Mouse (Mus musculus) neural tube, embryonic 12.5 days (tissue): ENCODE measurements around the gene Amhr2. TPM values are rescaled to one million over a fixed set of nuclear protein-coding genes. Genes with fewer than 3 reads are reported as not detected.

ENCODE experiments used
- ATAC-seq: fragments of 200-750 bp; cut with Nextera tagmentation; 2 replicates; pipeline ENCODE4 v1.8.0; 2017; ENCODE audit warnings: low read depth, mild to moderate bottlenecking, moderate TSS enrichment, moderate library complexity; ENCODE audit not compliant: low FRiP score
- H3K27ac ChIP-seq: fragments of 300-500 bp; sonication (generic); 2 replicates; pipeline ENCODE4 v1.5.1; 2016
- H3K27me3 ChIP-seq: fragments of 300-500 bp; sonication (generic); replicated peaks from 2 replicates; pipeline ENCODE4 v1.6.1; 2016; ENCODE audit warnings: mild to moderate bottlenecking
- H3K36me3 ChIP-seq: fragments of 300-500 bp; sonication (generic); 2 replicates; pipeline ENCODE4 v1.6.1; 2016; ENCODE audit warnings: mild to moderate bottlenecking
- H3K4me1 ChIP-seq: fragments of 300-500 bp; sonication (generic); 2 replicates; pipeline ENCODE4 v1.6.1; 2016
- H3K4me2 ChIP-seq: fragments of 300-500 bp; sonication (generic); replicated peaks from 2 replicates; pipeline ENCODE4 v1.6.1; 2016; ENCODE audit warnings: mild to moderate bottlenecking
- H3K4me3 ChIP-seq: fragments of 300-500 bp; sonication (generic); 2 replicates; pipeline ENCODE4 v1.5.1; 2016
- H3K9ac ChIP-seq: fragments of 300-500 bp; sonication (generic); 2 replicates; pipeline ENCODE4 v1.6.1; 2016; ENCODE audit warnings: mild to moderate bottlenecking
- H3K9me3 ChIP-seq: fragments of 300-500 bp; sonication (generic); 2 replicates; pipeline ENCODE4 v1.6.1; 2016; ENCODE audit warnings: mild to moderate bottlenecking
- WGBS: fragments of 180-500 bp; shearing (Covaris S2); methylation state at CpG from one replicate; pipeline ENCODE4 v1.1.7; 2016; 5-methylcytosine and 5-hydroxymethylcytosine counted together
- polyA plus RNA-seq: library from polyadenylated mRNA; unstranded; fragments of >200 nt; fragmentation: Nextera tagmentation; extraction: Ambion mirVana; gene quantifications from 2 replicates; pipeline ENCODE4 v1.2.1, GENCODE M21; 2016

Amhr2 gene
- polyA plus RNA-seq, 1 experiment from 2014 or later: 0.23 TPM

GRCm38 (mm10) chr15:102407681-102408557 lies 37.2 kb upstream of the Amhr2 start:
- H3K9ac ChIP-seq: no peak overlapping the region
- peaks cover 38% of the 10 kb centered on the region for H3K4me1 ChIP-seq
- WGBS: 97% methylated on average over 10 of the region's 10 CpGs

DNA sequence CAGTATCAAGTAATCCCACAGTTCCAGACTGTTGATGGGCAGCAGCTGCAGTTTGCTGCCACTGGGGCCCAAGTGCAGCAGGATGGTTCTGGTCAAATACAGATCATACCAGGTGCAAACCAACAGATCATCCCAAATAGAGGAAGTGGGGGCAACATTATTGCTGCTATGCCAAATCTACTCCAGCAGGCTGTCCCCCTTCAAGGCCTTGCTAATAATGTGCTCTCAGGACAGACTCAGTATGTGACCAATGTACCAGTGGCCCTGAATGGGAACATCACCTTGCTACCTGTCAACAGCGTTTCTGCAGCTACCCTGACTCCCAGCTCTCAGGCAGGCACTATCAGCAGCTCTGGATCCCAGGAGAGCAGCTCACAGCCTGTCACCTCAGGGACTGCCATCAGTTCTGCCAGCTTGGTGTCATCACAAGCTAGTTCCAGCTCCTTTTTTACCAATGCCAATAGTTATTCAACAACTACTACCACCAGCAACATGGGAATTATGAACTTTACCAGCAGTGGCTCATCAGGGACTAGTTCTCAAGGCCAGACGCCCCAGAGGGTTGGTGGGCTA lies 36.5 kb upstream of the Amhr2 start:
- H3K9me3 ChIP-seq: no peaks in the 10 kb centered on the region
- peaks cover 55% of the 10 kb centered on the region for H3K36me3 ChIP-seq
- no peak overlapping the region for H3K9ac ChIP-seq
- H3K27ac ChIP-seq: no peak overlapping the region
- 0 out of 2 replicates have a peak overlapping the region, but pooled peaks have one; percentile 20 for H3K4me2 ChIP-seq
- no peaks in the 10 kb centered on the region for H3K27me3 ChIP-seq
- WGBS: 90% methylated on average over 2 of the region's 2 CpGs
- ATAC-seq: no peak
- peaks cover 38% of the 10 kb centered on the region for H3K4me1 ChIP-seq
- no peak overlapping the region for H3K4me3 ChIP-seq

More at GRCm38 (mm10) chr15:102407681-102408557, 37.2 kb upstream of the Amhr2 start:
- ATAC-seq: no peak
- no peak overlapping the region for H3K4me3 ChIP-seq
- no peak overlapping the region for H3K27ac ChIP-seq
- no peak overlapping the region for H3K4me2 ChIP-seq
- H3K36me3 ChIP-seq: peaks cover 50% of the 10 kb centered on the region
- H3K9me3 ChIP-seq: no peaks in the 10 kb centered on the region
- no peaks in the 10 kb centered on the region for H3K27me3 ChIP-seq

GRCm38 (mm10) chr15:102409286-102409685 lies 35.9 kb upstream of the Amhr2 start:
- Histone ChIP-seq H3K27ac (no peak overlapping the region), H3K36me3 (peaks cover 57% of the 10 kb centered on the region), H3K4me1 (peaks cover 38% of the 10 kb centered on the region), H3K27me3 (no peaks in the 10 kb centered on the region), H3K4me3 (no peak overlapping the region), H3K9me3 (no peaks in the 10 kb centered on the region), H3K4me2 (0 out of 2 replicates have a peak overlapping the region, but pooled peaks have one; percentile 20), H3K9ac (no peak overlapping the region)
- WGBS: 96% methylated on average over 3 of the region's 3 CpGs
- no peak for ATAC-seq

DNA sequence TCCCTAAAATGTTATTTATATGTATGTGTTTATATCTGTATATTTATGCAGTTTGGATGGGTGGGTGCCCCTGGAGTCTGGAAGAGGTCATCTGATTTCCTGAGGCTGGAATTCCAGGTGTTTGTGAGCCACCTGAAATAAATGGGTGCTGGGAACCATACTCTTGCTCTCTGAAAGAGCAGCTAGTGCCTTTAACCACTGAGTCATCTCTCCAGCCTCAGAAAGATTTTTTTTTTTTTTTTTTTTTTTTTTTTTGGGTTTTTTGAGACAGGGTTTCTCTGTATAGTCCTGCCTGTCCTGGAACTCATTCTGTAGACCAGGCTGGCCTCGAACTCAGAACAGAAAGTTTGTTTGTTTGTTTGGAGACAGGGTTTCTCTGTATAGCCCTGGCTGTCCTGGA lies 34.1 kb upstream of the Amhr2 start:
- peaks cover 58% of the 10 kb centered on the region for H3K36me3 ChIP-seq
- 86% methylated on average over 1 of the region's 1 CpGs for WGBS
- H3K9me3 ChIP-seq: no peaks in the 10 kb centered on the region
- ATAC-seq: no peak
- no peak overlapping the region for H3K9ac ChIP-seq
- peaks cover 38% of the 10 kb centered on the region for H3K4me1 ChIP-seq
- no peaks in the 10 kb centered on the region for H3K27me3 ChIP-seq
- no peak overlapping the region for H3K4me3 ChIP-seq
- H3K4me2 ChIP-seq: peak overlapping the region; percentile 41; the same call in 1 of the 2 replicates
- H3K27ac ChIP-seq: no peak overlapping the region

DNA sequence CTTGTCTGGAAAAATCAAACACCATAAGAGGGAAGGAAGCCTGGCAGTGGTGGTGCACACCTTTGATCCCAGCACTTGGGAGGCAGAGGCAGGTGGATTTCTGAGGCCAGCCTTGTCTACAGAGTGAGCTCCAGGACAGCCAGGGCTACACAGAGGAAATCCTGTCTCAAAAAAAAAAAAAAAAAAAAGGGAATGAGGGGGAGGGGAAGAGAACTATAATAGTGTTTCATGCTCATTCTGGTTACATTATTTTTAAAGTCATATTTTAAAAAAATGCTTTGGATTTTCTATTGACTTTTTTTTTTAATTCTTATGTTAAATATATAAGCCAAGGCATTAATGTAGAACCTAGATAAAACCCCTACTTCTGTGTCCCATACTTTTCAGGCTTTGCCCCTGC lies 31.5 kb upstream of the Amhr2 start:
- no peak for ATAC-seq
- Histone ChIP-seq H3K9ac (no peak overlapping the region), H3K4me1 (peaks cover 25% of the 10 kb centered on the region), H3K9me3 (no peaks in the 10 kb centered on the region), H3K4me3 (no peak overlapping the region), H3K36me3 (peaks cover 48% of the 10 kb centered on the region), H3K27me3 (no peaks in the 10 kb centered on the region), H3K4me2 (no peak overlapping the region), H3K27ac (no peak overlapping the region)

- Histone ChIP-seq H3K4me3 (no peak overlapping the region), H3K4me1 (no peaks in the 10 kb centered on the region), H3K4me2 (no peak overlapping the region), H3K9me3 (no peaks in the 10 kb centered on the region), H3K27ac (no peak overlapping the region), H3K36me3 (peaks cover 17% of the 10 kb centered on the region), H3K9ac (no peak overlapping the region), H3K27me3 (no peaks in the 10 kb centered on the region)
- ATAC-seq: no peak
- 99% methylated on average over 2 of the region's 2 CpGs for whole genome bisulfite sequencing
Measured at GRCm38 (mm10) chr15:102417524-102417923, 27.6 kb upstream of the Amhr2 start.

DNA sequence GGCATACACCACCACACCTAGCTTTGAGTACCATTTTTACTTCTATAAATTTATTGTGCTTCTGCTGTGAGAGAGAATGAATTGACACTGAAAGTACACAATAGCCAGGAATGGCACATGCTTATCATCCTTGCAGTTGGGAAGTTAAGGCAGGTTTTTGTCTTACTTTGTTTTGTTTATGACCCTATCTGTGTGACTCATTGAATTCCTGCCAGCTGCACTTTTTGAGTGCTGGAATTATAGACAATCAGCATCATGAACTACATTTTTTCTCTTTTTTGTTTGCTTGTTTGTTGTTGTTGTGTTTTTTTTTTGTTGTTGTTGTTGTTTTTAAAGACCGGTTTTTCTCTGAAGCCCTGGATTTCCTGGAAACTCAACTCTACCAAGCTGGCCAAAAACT lies 24.2 kb upstream of the Amhr2 start:
- peaks cover 16% of the 10 kb centered on the region for H3K36me3 ChIP-seq
- H3K4me3 ChIP-seq: no peak overlapping the region
- 77% methylated on average over 1 of the region's 1 CpGs for WGBS
- H3K4me2 ChIP-seq: no peak overlapping the region
- ATAC-seq: no peak
- H3K9me3 ChIP-seq: no peaks in the 10 kb centered on the region
- no peaks in the 10 kb centered on the region for H3K27me3 ChIP-seq
- no peaks in the 10 kb centered on the region for H3K4me1 ChIP-seq
- no peak overlapping the region for H3K27ac ChIP-seq
- no peak overlapping the region for H3K9ac ChIP-seq

GRCm38 (mm10) chr15:102421437-102421836 lies 23.7 kb upstream of the Amhr2 start:
- no peaks in the 10 kb centered on the region for H3K4me1 ChIP-seq
- ATAC-seq: no peak
- no peak overlapping the region for H3K4me2 ChIP-seq
- H3K27me3 ChIP-seq: no peaks in the 10 kb centered on the region
- no peak overlapping the region for H3K4me3 ChIP-seq
- H3K27ac ChIP-seq: no peak overlapping the region
- no peaks in the 10 kb centered on the region for H3K9me3 ChIP-seq
- WGBS: 66% methylated on average over 3 of the region's 3 CpGs
- no peak overlapping the region for H3K9ac ChIP-seq
- peaks cover 20% of the 10 kb centered on the region for H3K36me3 ChIP-seq

DNA sequence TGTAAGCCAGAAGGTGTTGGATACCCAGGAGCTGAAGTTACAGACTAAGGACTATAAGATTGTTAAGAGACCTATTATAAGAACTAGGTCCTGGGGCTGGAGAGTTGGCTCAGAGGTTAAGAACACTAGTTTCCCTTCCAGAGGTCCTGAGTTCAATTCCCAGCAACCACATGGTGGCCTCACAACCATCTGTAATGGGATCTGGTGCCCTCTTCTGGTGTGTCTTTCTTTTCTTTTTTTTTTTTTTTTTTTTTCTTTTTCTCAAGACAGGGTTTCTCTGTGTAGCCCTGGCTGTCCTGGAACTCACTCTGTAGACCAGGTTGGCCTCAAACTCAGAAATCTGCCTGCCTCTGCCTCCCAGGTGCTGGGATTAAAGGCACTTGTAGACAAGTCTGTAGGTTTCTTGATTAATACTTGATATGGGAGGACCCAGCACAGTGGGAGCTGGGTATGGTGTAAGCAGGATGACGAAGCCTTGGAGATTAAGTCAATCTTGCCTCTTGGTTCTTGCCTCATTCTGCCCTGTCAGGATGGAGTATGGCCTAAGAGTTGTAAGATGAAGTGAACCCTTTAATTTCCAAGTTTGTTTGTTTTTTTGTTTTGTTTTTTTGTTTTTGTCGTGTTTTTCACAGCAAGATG lies 21.4 kb upstream of the Amhr2 start:
- no peaks in the 10 kb centered on the region for H3K4me1 ChIP-seq
- H3K9me3 ChIP-seq: no peaks in the 10 kb centered on the region
- peaks cover 34% of the 10 kb centered on the region for H3K36me3 ChIP-seq
- 92% methylated on average over 2 of the region's 2 CpGs for WGBS
- no peak overlapping the region for H3K9ac ChIP-seq
- no peak overlapping the region for H3K4me3 ChIP-seq
- ATAC-seq: no peak
- H3K27me3 ChIP-seq: no peaks in the 10 kb centered on the region
- H3K27ac ChIP-seq: no peak overlapping the region
- no peak overlapping the region for H3K4me2 ChIP-seq

DNA sequence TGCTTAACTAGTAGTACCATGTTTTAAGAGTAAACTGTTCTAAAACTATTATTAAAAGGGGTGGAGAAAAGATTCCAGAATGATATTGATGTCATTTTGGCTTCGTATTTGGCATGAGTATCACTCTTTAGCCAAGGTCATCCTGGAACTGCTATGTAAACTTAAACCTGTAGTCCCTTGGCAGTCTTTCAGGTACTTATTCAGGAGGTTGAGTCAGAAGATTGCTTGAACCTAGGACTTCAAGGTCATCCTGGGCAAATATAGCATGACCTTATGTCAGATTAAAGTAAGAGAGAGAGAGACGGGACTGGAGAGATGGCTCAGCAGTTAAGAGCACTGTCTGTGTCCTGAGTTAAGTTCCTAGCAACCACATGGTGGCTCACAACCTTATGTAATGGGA lies 20.5 kb upstream of the Amhr2 start:
- H3K27ac ChIP-seq: no peak overlapping the region
- no peak overlapping the region for H3K9ac ChIP-seq
- H3K9me3 ChIP-seq: no peaks in the 10 kb centered on the region
- peaks cover 37% of the 10 kb centered on the region for H3K36me3 ChIP-seq
- H3K27me3 ChIP-seq: no peaks in the 10 kb centered on the region
- no peak overlapping the region for H3K4me2 ChIP-seq
- H3K4me1 ChIP-seq: no peaks in the 10 kb centered on the region
- no peak for ATAC-seq
- H3K4me3 ChIP-seq: no peak overlapping the region
- 93% methylated on average over 2 of the region's 2 CpGs for WGBS

- Histone ChIP-seq H3K9ac (no peak overlapping the region), H3K4me2 (no peak overlapping the region), H3K4me3 (no peak overlapping the region), H3K36me3 (peaks cover 57% of the 10 kb centered on the region), H3K27me3 (no peaks in the 10 kb centered on the region), H3K27ac (no peak overlapping the region), H3K4me1 (no peaks in the 10 kb centered on the region), H3K9me3 (no peaks in the 10 kb centered on the region)
- no peak for ATAC-seq
- 98% methylated on average over 1 of the region's 1 CpGs for WGBS
Measured at GRCm38 (mm10) chr15:102426963-102427362, 18.2 kb upstream of the Amhr2 start.

DNA sequence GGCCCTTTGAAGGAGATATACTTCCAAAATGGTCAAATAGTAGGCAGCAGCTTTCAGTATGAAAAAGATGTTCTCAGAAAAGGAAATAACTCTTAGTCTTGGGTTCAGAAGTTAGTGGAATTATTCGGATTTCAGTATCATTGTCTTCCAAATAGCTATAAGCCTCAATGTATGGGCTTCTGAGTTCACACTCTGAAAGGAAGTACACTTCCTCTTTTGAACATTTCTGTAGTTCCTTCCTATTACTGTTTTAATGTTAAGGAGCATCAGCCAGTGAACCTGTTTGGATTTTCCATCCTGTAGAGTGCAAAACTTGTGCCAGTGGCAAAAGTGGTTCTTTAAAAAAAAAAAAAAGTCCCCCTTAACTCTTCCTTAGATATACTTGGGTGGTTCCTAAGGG lies 13.1 kb upstream of the Amhr2 start:
- Histone ChIP-seq H3K27me3 (no peaks in the 10 kb centered on the region), H3K36me3 (peaks cover 70% of the 10 kb centered on the region)
- no peak for ATAC-seq

More for the DNA sequence above, 13.1 kb upstream of the Amhr2 start:
- H3K4me1 ChIP-seq: no peaks in the 10 kb centered on the region
- no peak overlapping the region for H3K4me3 ChIP-seq
- H3K27ac ChIP-seq: no peak overlapping the region
- H3K4me2 ChIP-seq: no peak overlapping the region
- no peak overlapping the region for H3K9ac ChIP-seq
- no peaks in the 10 kb centered on the region for H3K9me3 ChIP-seq
- whole genome bisulfite sequencing: 96% methylated on average over 1 of the region's 1 CpGs
